ENCODE assay signal across 26 mouse cellular contexts in genomic region chr11:80794290-80794689, GRCm38 (mm10).
"Had no signal": no experiment of that assay in that cellular context is flagged by ENCODE, and none has a peak within 500 bp of the region (broad histone marks: within the 10 kb centered on the region; RNA-seq: fewer than 3 reads in every experiment).

No protein-coding gene starts in this region.

- H3K4me3 ChIP-seq: gastrocnemius, adult 2 months; heart, adult 2 months; heart, embryonic 10.5 days; heart, embryonic 12.5 days; hindbrain, embryonic 10.5 days; hindbrain, embryonic 12.5 days; intestine, embryonic 15.5 days; kidney, embryonic 15.5 days; limb, embryonic 13.5 days; limb, embryonic 15.5 days had no signal

- H3K4me2 ChIP-seq: heart, embryonic 12.5 days; hindbrain, embryonic 12.5 days; hindbrain, embryonic 14.5 days; intestine, embryonic 15.5 days; kidney, embryonic 15.5 days; limb, embryonic 13.5 days; limb, embryonic 15.5 days had no signal

- H3K4me1 ChIP-seq: heart, embryonic 10.5 days; heart, embryonic 12.5 days; hindbrain, embryonic 10.5 days; hindbrain, embryonic 12.5 days; limb, embryonic 15.5 days had no signal

- H3K9ac ChIP-seq: heart, embryonic 12.5 days; hindbrain, embryonic 12.5 days; hindbrain, embryonic 14.5 days; intestine, embryonic 15.5 days; kidney, embryonic 15.5 days; limb, embryonic 13.5 days; limb, embryonic 15.5 days had no signal

- H3K9me3 ChIP-seq: heart, embryonic 10.5 days; heart, embryonic 12.5 days; hindbrain, embryonic 10.5 days; hindbrain, embryonic 12.5 days; intestine, embryonic 15.5 days; kidney, embryonic 15.5 days; limb, embryonic 13.5 days; limb, embryonic 15.5 days had no signal

- H3K36me3 ChIP-seq: heart, embryonic 10.5 days; heart, embryonic 12.5 days; hindbrain, embryonic 10.5 days; hindbrain, embryonic 12.5 days; intestine, embryonic 15.5 days; kidney, embryonic 15.5 days; limb, embryonic 13.5 days; limb, embryonic 15.5 days had no signal

- H3K27ac ChIP-seq: gastrocnemius, adult 2 months; heart, adult 2 months; heart, embryonic 10.5 days; hindbrain, embryonic 10.5 days; hindbrain, embryonic 12.5 days; hindbrain, embryonic 14.5 days; intestine, embryonic 15.5 days; kidney, embryonic 15.5 days; kidney, postnatal 0 days; limb, embryonic 13.5 days; limb, embryonic 15.5 days had no signal

- H3K27me3 ChIP-seq: heart, embryonic 12.5 days; hindbrain, embryonic 12.5 days; intestine, embryonic 15.5 days; kidney, embryonic 15.5 days; limb, embryonic 15.5 days had no signal

- ATAC-seq: hindbrain, embryonic 16.5 days; inflammation-experienced regulatory T-cells, adult 6 months; intestine, embryonic 15.5 days; intestine, postnatal 0 days had no signal

- DNase-seq: gastrocnemius, adult 2 months; gastrocnemius, postnatal 10 days; gastrocnemius, postnatal 25 days; heart, adult 2 months; heart, postnatal 10 days; heart, postnatal 4 days; kidney, adult 18-20 months; kidney, adult 8-10 months; kidney, postnatal 14 days; kidney, postnatal 36 days; layer of hippocampus, adult 9-11 months; layer of hippocampus, postnatal 36 days; left cerebral cortex, postnatal 4 days had no signal
